Mouse (Mus musculus) T-cell, adult 2 months (primary cell): ENCODE data around the gene Ly6g6d.
"Not testable (repeated sequence)": the region's sequence is repeated elsewhere in the genome, so short reads cannot be mapped to it uniquely, and the experiment has no call there.

Experiments
- DNase-seq: peaks from one replicate; pipeline ENCODE4 v3.0.0; 2022; ENCODE audit warnings: low spot score

The Ly6g6d gene

GRCm38 (mm10) chr17:35077786-35078233 lies at the start of gene Ly6g6d:
Gene Ly6g6d (minus strand): TSS chr17:35078065.
- DNase-seq = no peak

GRCm38 (mm10) chr17:35127017-35127416 lies 49.2 kb upstream of the Ly6g6d start:
- no peak for DNase-seq

GRCm38 (mm10) chr17:35126206-35126611 lies 48.3 kb upstream of the Ly6g6d start, which contains the start of gene D17H6S53E:
Gene D17H6S53E (plus strand): TSS chr17:35126373.
- DNase-seq = peak; percentile 78

- no peak for DNase-seq
Observed at GRCm38 (mm10) chr17:35125578-35125977, 47.7 kb upstream of the Ly6g6d start.

- DNase-seq = no peak
Observed at GRCm38 (mm10) chr17:35125081-35125480, 47.2 kb upstream of the Ly6g6d start.

- DNase-seq = not testable (repeated sequence)
Observed at GRCm38 (mm10) chr17:35124261-35124896, 46.5 kb upstream of the Ly6g6d start.

GRCm38 (mm10) chr17:35123287-35123686 lies 45.4 kb upstream of the Ly6g6d start:
- not testable (repeated sequence) for DNase-seq

GRCm38 (mm10) chr17:35121871-35122303 lies 44.0 kb upstream of the Ly6g6d start, which contains the start of gene Csnk2b:
Gene Csnk2b (minus strand): TSS chr17:35122053.
- peak; percentile 65 for DNase-seq

GRCm38 (mm10) chr17:35121143-35121799 lies 43.4 kb upstream of the Ly6g6d start, which contains the start of gene Gpank1:
Gene Gpank1 (plus strand): TSS chr17:35121455.
- DNase-seq = peak; percentile 99

GRCm38 (mm10) chr17:35120745-35121142 lies 42.9 kb upstream of the Ly6g6d start:
- no peak for DNase-seq

- DNase-seq = peak; percentile 66
Observed at GRCm38 (mm10) chr17:35115046-35116019, 37.5 kb upstream of the Ly6g6d start, which contains the start of gene Ly6g5b. Gene Ly6g5b (minus strand): TSS chr17:35115428.

- DNase-seq = no peak
Observed at GRCm38 (mm10) chr17:35111774-35112173, 33.9 kb upstream of the Ly6g6d start.

GRCm38 (mm10) chr17:35108097-35108496 lies 30.2 kb upstream of the Ly6g6d start, which contains the start of gene Ly6g5c:
Gene Ly6g5c (plus strand): TSS chr17:35108279.
- no peak for DNase-seq

- no peak for DNase-seq
Observed at GRCm38 (mm10) chr17:35106522-35106921, 28.7 kb upstream of the Ly6g6d start.

GRCm38 (mm10) chr17:35105740-35106389 lies 28.0 kb upstream of the Ly6g6d start:
- peak; percentile 18 for DNase-seq

GRCm38 (mm10) chr17:35104754-35105153 lies 26.9 kb upstream of the Ly6g6d start:
- no peak for DNase-seq

GRCm38 (mm10) chr17:35104079-35104478 lies 26.2 kb upstream of the Ly6g6d start:
- no peak for DNase-seq

GRCm38 (mm10) chr17:35103221-35103690 lies 25.4 kb upstream of the Ly6g6d start:
- DNase-seq = no peak

GRCm38 (mm10) chr17:35102299-35102698 lies 24.4 kb upstream of the Ly6g6d start:
- no peak for DNase-seq

- no peak for DNase-seq
Observed at GRCm38 (mm10) chr17:35101161-35101560, 23.3 kb upstream of the Ly6g6d start.

GRCm38 (mm10) chr17:35100196-35100765 lies 22.4 kb upstream of the Ly6g6d start:
- no peak for DNase-seq
